Mouse (Mus musculus): ENCODE results near the gene Dnmt3b.

- TF ChIP-seq CTCF (IDR thresholded peaks at IDR 0.05; ENCODE audit: control insufficient read depth, insufficient read depth, insufficient read length), result no peak
- TF ChIP-seq USF1 (IDR thresholded peaks at IDR 0.05; ENCODE audit: low read depth), result no peak
- TF ChIP-seq MYOD1 (IDR thresholded peaks at IDR 0.05; ENCODE audit: control insufficient read depth, insufficient read length, low read depth), result no peak
- no peak for TF ChIP-seq MYOG (IDR thresholded peaks at IDR 0.05; ENCODE audit: control insufficient read depth, extremely low read depth, insufficient read length)
- no peak for TF ChIP-seq MAX (IDR thresholded peaks at IDR 0.05)
Measured at GRCm38 (mm10) chr2:153677550-153677949, 28.3 kb downstream of the Dnmt3b start.

All from C2C12 (cell line).